In the genomic region with DNA sequence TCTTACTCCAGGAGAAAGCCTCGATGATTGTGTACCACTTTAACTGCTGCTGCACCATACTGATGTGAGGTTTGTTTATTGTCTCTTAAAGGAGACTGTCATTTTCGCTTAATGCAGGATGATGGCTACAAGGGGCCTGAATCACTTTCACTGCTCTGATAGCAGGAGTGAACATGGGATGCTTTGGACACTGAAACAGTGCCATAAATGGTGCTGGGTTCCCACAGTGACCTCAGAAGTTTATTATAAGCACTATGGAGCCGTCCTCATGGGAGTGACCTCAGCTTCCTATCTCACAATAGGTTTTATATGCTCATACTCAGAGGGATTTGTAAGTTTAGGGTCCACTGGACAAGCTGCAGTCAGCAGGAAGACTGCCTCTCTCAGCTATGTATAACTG, we compare ENCODE assay signal across 20 mouse cellular contexts.
DNase-seq lines count a peak whose midpoint lies in the region; ATAC-seq and TF ChIP-seq lines count a peak whose summit lies in the region.
"Had no signal": no experiment of that assay in that cellular context is flagged by ENCODE, and none has a peak within 500 bp of the region (broad histone marks: within the 10 kb centered on the region; RNA-seq: fewer than 3 reads in every experiment).

No protein-coding gene starts in this region.

- ATAC-seq in heart, embryonic 12.5 days (ENCODE audit: insufficient number of reproducible peaks, low FRiP score): peak; percentile 34; the same call in 1 of the 2 replicates
- peak; percentile 62; the same call in 1 of the 2 replicates for ATAC-seq in heart, embryonic 16.5 days (replicated peaks; ENCODE audit: extremely low read depth, insufficient read depth, low FRiP score)
- no peak for ATAC-seq in hindbrain, embryonic 13.5 days (ENCODE audit: low FRiP score)
- ATAC-seq in hindbrain, postnatal 0 days: no peak
- ATAC-seq: activated CD4-positive, CD25-positive, alpha-beta regulatory T cell, adult 4 months; forebrain, embryonic 13.5 days; forebrain, postnatal 0 days; inflammation-experienced regulatory T-cells, adult 6 months; intestine, postnatal 0 days; Patski had no signal

- TF ChIP-seq CTCF in hindbrain, postnatal 0 days (IDR thresholded peaks at IDR 0.05; ENCODE audit: low read depth): no peak

- no peak overlapping the region for H3K9ac ChIP-seq in heart, embryonic 12.5 days
- H3K9ac ChIP-seq in heart, embryonic 16.5 days (ENCODE audit: low read length): no peak overlapping the region
- H3K9ac ChIP-seq in hindbrain, embryonic 13.5 days: no peak overlapping the region
- no peak overlapping the region for H3K9ac ChIP-seq in hindbrain, postnatal 0 days (replicated peaks; ENCODE audit: low read length)
- H3K9ac ChIP-seq: forebrain, embryonic 13.5 days; forebrain, postnatal 0 days; hindbrain, embryonic 15.5 days had no signal

- H3K4me3 ChIP-seq in heart, embryonic 12.5 days: no peak overlapping the region
- H3K4me3 ChIP-seq in heart, embryonic 16.5 days (ENCODE audit: low read length): no peak overlapping the region
- H3K4me3 ChIP-seq in hindbrain, embryonic 13.5 days: no peak overlapping the region
- H3K4me3 ChIP-seq in hindbrain, postnatal 0 days (ENCODE audit: low read length): no peak overlapping the region
- H3K4me3 ChIP-seq: forebrain, embryonic 13.5 days; hindbrain, embryonic 15.5 days had no signal

- H3K27ac ChIP-seq in heart, embryonic 12.5 days (ENCODE audit: poor library complexity, severe bottlenecking): peak overlapping the region; percentile 71
- peak overlapping the region; percentile 41 for H3K27ac ChIP-seq in heart, embryonic 16.5 days (ENCODE audit: low read length)
- H3K27ac ChIP-seq in hindbrain, embryonic 13.5 days: peak overlapping the region; percentile 55; the same call in 1 of the 2 replicates
- H3K27ac ChIP-seq in hindbrain, postnatal 0 days: no peak overlapping the region
- H3K27ac ChIP-seq: forebrain, embryonic 13.5 days; hindbrain, embryonic 15.5 days had no signal

- intact Hi-C loops in heart, postnatal 14 days (cut with DNase I): no loop called here

- WGBS in heart, embryonic 12.5 days: 38% methylated on average over 3 of the region's 3 CpGs
- 33% methylated on average over 3 of the region's 3 CpGs for WGBS in heart, embryonic 16.5 days
- WGBS in hindbrain, embryonic 13.5 days: 82% methylated on average over 3 of the region's 3 CpGs
- 75% methylated on average over 3 of the region's 3 CpGs for WGBS in hindbrain, postnatal 0 days

- no peaks in the 10 kb centered on the region for H3K27me3 ChIP-seq in heart, embryonic 12.5 days (replicated peaks)
- H3K27me3 ChIP-seq in heart, embryonic 16.5 days (ENCODE audit: control insufficient read depth, insufficient read depth, low read length): no peaks in the 10 kb centered on the region
- no peaks in the 10 kb centered on the region for H3K27me3 ChIP-seq in hindbrain, embryonic 13.5 days
- H3K27me3 ChIP-seq in hindbrain, postnatal 0 days (ENCODE audit: insufficient read depth, low read length): no peaks in the 10 kb centered on the region
- H3K27me3 ChIP-seq: CH12.LX; forebrain, embryonic 13.5 days; hindbrain, embryonic 15.5 days; Patski had no signal

- peaks cover 18% of the 10 kb centered on the region for H3K4me1 ChIP-seq in heart, embryonic 12.5 days (replicated peaks)
- peaks cover 16% of the 10 kb centered on the region for H3K4me1 ChIP-seq in heart, embryonic 16.5 days (ENCODE audit: control insufficient read depth, insufficient read depth, low read length)
- peaks cover 19% of the 10 kb centered on the region for H3K4me1 ChIP-seq in hindbrain, embryonic 13.5 days (replicated peaks)
- no peaks in the 10 kb centered on the region for H3K4me1 ChIP-seq in hindbrain, postnatal 0 days (ENCODE audit: insufficient read depth, low read length)

- peaks cover 8% of the 10 kb centered on the region for H3K36me3 ChIP-seq in heart, embryonic 12.5 days
- 0 out of 2 replicates have a peak, but pooled peaks cover 4% of the 10 kb centered on the region for H3K36me3 ChIP-seq in heart, embryonic 16.5 days (ENCODE audit: control insufficient read depth, insufficient read depth)
- H3K36me3 ChIP-seq in hindbrain, embryonic 13.5 days: no peaks in the 10 kb centered on the region
- no peaks in the 10 kb centered on the region for H3K36me3 ChIP-seq in hindbrain, postnatal 0 days (ENCODE audit: insufficient read depth, low read length)
- H3K36me3 ChIP-seq: hindbrain, embryonic 15.5 days had no signal

- DNase-seq in heart, adult 18-20 months: no peak
- DNase-seq in heart, postnatal 14 days: no peak
- DNase-seq in hindbrain, postnatal 0 days (ENCODE audit: low spot score): no peak
- DNase-seq: adrenal gland, postnatal 14 days; cerebellum, adult 11-12 months; cerebellum, adult 9-10 months; cerebellum, postnatal 25 days; forebrain, postnatal 0 days; gastrocnemius, postnatal 14 days; kidney, adult 8-10 months had no signal

- peak overlapping the region; percentile 29; the same call in 1 of the 2 replicates for H3K4me2 ChIP-seq in heart, embryonic 12.5 days
- no peak overlapping the region for H3K4me2 ChIP-seq in heart, embryonic 16.5 days (ENCODE audit: low read depth, low read length)
- no peak overlapping the region for H3K4me2 ChIP-seq in hindbrain, embryonic 13.5 days
- H3K4me2 ChIP-seq in hindbrain, postnatal 0 days (ENCODE audit: low read depth, low read length): no peak overlapping the region
- H3K4me2 ChIP-seq: forebrain, embryonic 13.5 days; hindbrain, embryonic 15.5 days had no signal

- H3K9me3 ChIP-seq in heart, embryonic 12.5 days (replicated peaks): no peaks in the 10 kb centered on the region
- H3K9me3 ChIP-seq in heart, embryonic 16.5 days (replicated peaks; ENCODE audit: control insufficient read depth, low read length): no peaks in the 10 kb centered on the region
- H3K9me3 ChIP-seq in hindbrain, embryonic 13.5 days: no peaks in the 10 kb centered on the region
- H3K9me3 ChIP-seq in hindbrain, postnatal 0 days (ENCODE audit: low read length): no peaks in the 10 kb centered on the region
- H3K9me3 ChIP-seq: forebrain, embryonic 13.5 days; hindbrain, embryonic 15.5 days had no signal

Comparison
In these comparisons a context has a peak if more than half of its experiments do, and no peak if none do; other contexts are left out.
1. ATAC-seq: peak in heart, embryonic 12.5 days (single experiment) and heart, embryonic 16.5 days (single experiment); none in hindbrain, embryonic 13.5 days (single experiment) and hindbrain, postnatal 0 days (single experiment).